Mouse (Mus musculus): ENCODE measurements around the gene Hoxa6. TPM values are rescaled to one million over a fixed set of nuclear protein-coding genes. Genes with fewer than 3 reads are reported as not detected.

Hoxa6 gene
- total RNA-seq, 2 experiments from 2014 or later: not detected

- DNase-seq: no peak
Observed at GRCm38 (mm10) chr6:52213119-52213986, 4.8 kb upstream of the Hoxa6 start, which contains the start of the genes Hoxa3 and Gm28308. Gene Hoxa3 (minus strand): TSS chr6:52213336. Gene Gm28308 (minus strand): TSS chr6:52213339.

GRCm38 (mm10) chr6:52212556-52213118, 4.1 kb upstream of the Hoxa6 start:
- DNase-seq: no peak

DNA sequence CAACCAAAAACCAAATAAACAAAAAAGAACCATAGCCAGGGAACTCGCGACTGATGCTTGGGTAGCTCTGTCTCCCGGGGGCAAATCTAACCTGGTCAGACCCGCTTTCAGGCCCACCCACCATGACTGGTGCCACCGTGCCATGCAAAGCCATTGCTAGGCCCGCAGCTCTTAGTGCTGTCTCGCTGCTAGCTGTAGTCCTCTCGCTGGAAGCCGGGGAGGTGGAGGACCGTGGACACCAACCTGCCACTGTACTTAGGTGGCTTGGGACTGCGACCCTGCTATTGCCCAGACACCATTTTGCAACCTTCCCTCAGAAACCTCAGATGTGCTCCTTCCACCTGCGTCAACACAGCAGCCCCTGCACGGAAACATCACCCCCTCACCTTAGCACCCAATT, 3.4 kb upstream of the Hoxa6 start:
- no peak for DNase-seq

DNA sequence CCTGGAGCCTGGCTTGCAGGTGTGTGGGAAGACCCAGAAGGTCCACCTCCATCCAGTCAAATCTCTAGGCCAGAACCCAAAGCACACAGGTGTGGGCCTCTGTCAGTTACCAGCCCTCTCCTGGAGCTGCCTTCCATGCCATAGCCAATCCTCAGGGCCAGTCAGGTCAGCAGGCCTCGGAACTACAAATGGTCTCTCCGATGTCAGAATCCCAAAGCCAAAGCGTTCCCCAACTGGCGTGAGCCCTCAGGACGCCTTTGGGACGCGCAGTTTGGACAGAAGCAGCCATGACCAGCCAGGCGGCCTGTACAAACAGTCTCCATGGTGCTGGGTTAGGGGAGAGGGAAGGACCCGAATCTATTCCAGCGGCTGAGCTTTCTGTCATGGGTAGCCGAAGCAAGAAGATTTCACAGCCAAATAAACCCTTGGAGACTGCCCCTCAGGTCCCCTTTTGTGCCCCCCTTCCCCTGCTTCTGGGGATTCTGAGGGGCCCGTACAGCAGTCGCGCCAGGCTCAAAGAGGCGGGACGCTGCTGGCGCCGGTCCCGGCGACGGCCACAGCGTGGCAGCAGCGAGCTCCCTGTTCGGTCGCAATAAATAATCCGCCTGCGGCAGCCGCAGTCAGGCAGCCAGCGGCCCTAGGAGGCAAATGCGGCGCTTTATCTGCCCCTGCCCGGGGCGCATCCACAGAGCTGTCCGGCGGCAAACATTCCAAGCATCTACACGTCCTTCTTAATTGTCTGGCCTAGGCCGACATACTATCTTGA, 2.8 kb upstream of the Hoxa6 start:
- DNase-seq: peak; percentile 48 to 56

GRCm38 (mm10) chr6:52209685-52210046, 1.1 kb upstream of the Hoxa6 start:
- DNase-seq: no peak

- DNase-seq: no peak
Observed at GRCm38 (mm10) chr6:52208868-52209684, 554 bp upstream of the Hoxa6 start.

GRCm38 (mm10) chr6:52207684-52207976, 892 bp downstream of the Hoxa6 start:
- no peak for DNase-seq

GRCm38 (mm10) chr6:52206882-52207683, 1.4 kb downstream of the Hoxa6 start:
- no peak for DNase-seq

DNA sequence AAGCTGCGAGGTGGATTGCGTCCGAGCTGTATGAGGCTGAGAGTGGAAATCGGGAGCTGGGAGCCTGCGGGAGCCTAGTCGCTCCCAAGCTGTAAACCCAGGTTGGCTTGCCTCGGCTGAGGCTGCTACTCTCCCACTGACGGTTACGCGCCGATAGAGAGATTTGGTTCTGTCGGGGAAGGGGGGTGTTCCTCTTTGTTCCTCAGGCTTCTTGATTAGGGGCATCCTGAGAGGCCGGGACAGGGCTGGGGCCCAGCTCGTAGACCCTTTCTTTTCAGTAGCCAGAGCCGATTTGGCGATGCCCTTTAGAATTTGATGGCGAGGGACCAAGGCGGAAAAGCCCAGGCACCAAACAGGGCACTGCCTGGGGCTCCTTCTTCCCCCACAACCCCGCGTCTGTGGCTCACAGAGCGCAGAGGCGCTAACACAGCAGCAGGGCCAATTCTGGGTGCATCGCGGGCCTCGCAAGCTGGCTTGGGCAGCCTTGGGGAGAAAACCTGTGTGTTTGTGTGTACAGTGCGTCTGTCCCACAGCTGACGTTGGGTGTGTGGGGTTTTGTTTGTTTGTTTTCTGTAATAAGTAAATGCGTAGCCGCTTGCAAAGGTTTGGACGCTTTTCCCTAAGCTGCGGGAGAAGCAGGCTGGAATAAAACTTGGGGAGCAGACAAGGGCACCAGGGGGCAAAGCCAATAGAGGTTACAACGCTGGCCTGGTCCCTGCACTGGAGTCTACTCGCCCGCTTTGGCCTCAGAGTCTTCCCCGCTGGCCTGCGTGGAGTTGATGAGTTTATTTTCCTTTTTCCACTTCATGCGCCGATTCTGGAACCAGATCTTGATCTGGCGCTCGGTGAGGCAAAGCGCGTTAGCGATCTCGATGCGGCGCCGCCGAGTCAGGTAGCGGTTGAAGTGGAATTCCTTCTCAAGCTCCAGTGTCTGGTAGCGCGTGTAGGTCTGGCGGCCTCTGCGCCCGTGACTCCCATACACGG, 2.6 kb downstream of the Hoxa6 start:
- no peak for DNase-seq

GRCm38 (mm10) chr6:52205221-52205620, 3.3 kb downstream of the Hoxa6 start:
- DNase-seq: no peak

GRCm38 (mm10) chr6:52204050-52204752, 4.3 kb downstream of the Hoxa6 start, which contains the start of gene Hoxa5:
Gene Hoxa5 (minus strand): TSS chr6:52204587.
- DNase-seq: no peak

GRCm38 (mm10) chr6:52203371-52204049, 5.0 kb downstream of the Hoxa6 start:
- DNase-seq: no peak

DNA sequence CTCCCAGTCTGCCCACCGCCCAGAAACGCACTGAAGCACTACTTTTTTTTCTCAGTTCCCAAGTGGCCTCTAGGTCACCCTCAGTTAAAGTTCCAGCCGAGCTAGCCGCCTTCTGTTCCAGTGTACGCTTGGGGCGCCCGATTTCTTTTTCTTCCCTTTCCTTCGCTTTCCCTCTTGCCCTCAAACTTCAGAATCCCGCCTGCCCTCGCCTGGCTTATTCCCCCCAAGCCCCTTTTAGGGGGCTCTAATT, 5.5 kb downstream of the Hoxa6 start:
- DNase-seq: no peak

DNA sequence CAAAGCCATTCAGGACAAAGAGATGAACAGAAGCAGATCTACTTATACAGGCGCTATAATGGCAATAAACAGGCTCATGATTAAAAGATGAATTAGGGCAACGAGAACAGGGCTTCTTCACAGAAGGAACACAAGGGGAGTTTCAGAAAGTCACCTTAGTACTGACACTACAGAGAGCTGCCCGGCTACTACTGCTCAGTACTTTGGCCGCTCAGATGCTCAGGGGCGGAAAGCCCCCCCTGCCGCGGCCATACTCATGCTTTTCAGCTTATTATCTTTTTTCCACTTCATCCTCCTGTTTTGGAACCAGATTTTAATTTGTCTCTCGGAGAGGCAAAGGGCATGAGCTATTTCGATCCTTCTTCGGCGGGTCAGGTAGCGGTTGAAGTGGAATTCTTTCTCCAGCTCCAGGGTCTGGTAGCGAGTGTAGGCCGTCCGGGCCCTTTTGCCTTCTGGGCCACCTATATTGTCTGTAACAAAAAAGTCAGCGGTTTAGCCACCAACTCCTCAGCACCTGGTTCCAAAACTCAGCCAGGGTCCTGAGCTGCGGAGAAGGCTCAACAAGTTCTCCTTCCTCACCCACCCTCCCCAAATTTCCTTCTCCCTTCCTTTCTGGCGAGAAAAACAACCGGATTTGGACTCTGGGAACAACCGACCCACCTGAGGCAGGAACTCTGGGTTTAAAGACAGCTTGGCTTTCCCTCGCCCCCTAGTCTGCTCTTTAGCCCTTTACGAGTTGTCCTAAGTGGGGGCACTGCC, 6.0 kb downstream of the Hoxa6 start:
- no peak for DNase-seq

DNA sequence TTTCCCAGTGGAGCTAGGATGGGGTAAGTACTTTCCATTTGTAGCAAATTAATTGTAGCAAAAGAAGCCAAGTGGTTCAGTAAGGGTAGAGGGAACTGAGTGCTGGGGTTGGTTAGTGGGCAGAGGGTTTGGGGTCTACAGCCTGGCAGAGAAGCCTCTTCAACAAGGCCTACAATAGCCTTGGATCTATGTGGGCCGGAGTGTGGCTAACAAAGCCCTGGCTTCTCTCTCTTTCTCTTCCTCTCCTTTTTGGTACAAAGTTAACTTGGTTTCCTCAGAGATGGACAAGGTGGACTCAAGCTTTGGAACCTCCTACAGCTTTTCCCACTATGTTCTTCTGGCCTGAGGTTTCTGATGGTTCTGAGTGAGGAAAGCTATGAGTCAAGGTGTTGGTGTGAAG, 7.3 kb downstream of the Hoxa6 start:
- DNase-seq: no peak

- no peak for DNase-seq
Observed at GRCm38 (mm10) chr6:52200751-52201250, 7.7 kb downstream of the Hoxa6 start.

DNA sequence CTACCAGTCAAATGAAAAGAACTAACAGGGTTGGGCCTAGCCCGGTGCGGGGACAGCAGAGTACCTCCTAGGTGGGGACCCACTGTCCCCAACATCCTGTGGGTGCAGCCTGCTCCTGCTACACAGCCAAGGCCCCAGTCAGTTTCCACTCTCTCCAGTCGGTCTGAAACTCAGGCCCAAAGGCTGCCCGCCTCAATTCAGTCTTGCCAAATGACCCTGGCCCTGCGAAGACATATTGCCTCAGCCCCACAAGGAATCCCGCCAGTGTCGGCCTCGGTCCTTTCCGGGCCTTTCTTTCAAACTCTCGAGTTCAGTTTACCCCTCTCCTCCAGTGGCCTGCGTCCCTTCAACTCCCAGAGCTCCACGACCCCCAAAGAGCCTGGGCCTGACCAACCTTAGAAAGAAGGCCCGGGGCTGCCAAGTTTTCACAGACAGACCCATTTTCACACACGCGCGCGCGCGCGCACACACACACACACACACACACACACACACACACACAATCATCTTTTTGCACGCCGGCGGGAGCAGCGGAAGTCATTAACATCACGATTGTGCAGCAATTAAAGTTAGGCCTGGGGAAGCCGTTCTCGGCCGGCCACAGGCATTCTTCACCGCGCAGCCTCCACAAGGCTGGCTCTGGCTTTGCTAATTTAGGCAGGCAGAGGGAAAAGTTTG, 8.3 kb downstream of the Hoxa6 start:
- no peak for DNase-seq

GRCm38 (mm10) chr6:52197271-52197670, 11.3 kb downstream of the Hoxa6 start:
- no peak for DNase-seq
